Mouse (Mus musculus) adrenal gland, postnatal 25 days (tissue): ENCODE data around the gene Klk1b8. TPM values are rescaled to one million over a fixed set of nuclear protein-coding genes. Genes with fewer than 3 reads are reported as not detected.
"Not testable (repeated sequence)": the region's sequence is repeated elsewhere in the genome, so short reads cannot be mapped to it uniquely, and the experiment has no call there.

Source experiments
- DNase-seq: peaks from one replicate; pipeline ENCODE4 v3.0.0; 2021; ENCODE audit warnings: mixed read lengths
- long read RNA-seq: library from polyadenylated mRNA; stranded (forward); transcript quantifications from one replicate; pipeline ENCODE4 v2.0.0, GENCODE M21; 2021
- total RNA-seq: library from RNA; stranded (reverse); gene quantifications from 2 replicates; pipeline ENCODE4 v1.2.3, GENCODE M21; 2021

Klk1b8 gene
- total RNA-seq: not detected in 2 replicates
- long read RNA-seq: 0 reads

DNA sequence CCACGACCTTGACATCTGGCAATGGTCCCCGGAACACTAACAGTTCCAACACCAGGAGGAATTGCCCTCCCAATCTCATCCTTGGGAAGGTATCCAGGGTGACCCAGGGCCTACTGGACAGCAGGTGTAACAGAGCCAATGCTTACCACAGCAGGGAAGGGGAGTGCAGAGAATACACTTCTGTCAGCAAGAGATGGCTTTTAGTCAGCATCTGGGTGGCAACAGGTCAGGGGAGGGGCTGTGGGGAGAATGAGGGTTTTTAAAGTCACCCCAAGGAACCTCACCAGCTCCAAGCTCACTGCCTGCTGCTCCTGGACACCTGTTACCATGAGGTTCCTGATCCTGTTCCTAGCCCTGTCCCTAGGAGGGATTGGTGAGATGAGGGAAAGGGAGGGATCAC lies at the start of gene Klk1b8:
Gene Klk1b8 (plus strand): TSS at position 301 of the 400 bp plus-strand sequence.
- no peak for DNase-seq

DNA sequence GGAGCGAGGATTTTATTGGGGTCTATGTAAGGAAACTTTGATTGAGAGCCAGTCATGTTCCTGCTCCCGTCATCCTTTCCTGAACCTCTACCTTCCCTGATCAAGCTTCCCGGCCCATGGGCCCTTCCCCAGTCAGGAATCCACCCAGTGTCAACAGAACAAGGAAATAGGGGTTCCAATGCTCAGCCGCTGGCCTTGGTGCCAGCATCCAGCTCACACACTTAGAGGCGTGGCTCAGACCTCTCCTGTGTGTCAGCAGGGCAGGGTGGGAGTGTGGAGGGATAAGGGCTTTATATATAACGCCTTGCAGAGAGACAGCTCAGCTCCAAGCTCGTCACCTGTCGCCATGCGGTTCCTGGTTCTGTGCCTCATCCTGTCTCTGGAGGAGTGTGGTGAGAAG lies 35.6 kb upstream of the Klk1b8 start:
- DNase-seq: no peak

DNA sequence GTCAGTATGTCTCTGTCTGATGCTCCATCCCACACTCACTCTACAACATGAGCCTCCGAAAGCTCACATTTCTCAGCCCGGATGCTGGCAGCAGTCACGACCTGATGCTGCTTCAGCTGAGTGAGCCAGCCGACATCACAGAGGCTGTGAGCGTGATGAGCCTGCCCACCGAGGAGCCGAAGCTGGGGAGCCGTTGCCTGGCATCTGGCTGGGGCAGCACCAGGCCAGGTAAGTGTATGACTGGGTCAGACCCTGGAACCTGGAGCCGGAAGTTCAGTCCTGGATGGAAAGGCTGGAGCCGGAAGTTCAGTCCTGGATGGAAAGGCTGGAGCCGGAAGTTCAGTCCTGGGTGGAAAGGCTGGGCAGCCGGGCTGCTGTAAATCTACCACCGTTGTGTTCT lies 32.0 kb upstream of the Klk1b8 start:
- DNase-seq: no peak

DNA sequence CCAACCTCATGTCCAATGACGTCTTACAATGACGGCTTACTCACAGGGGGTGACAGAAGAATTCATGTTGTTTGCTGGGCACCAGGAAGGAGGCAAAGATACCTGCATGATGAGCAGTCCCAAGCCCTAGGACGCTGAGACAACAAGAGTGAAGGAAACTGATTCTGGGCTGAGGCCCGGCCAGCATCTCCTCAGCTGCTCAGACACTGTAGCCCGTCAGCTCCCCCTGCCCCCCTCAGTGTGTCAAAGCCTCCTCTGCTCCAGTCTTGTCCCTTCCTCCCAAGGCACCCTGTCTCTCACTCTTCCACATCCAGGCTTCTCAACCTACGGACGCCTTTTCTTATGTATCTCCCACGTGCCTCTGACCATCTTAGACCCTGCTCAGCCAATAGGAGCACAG lies 31.6 kb upstream of the Klk1b8 start:
- DNase-seq: no peak

DNA sequence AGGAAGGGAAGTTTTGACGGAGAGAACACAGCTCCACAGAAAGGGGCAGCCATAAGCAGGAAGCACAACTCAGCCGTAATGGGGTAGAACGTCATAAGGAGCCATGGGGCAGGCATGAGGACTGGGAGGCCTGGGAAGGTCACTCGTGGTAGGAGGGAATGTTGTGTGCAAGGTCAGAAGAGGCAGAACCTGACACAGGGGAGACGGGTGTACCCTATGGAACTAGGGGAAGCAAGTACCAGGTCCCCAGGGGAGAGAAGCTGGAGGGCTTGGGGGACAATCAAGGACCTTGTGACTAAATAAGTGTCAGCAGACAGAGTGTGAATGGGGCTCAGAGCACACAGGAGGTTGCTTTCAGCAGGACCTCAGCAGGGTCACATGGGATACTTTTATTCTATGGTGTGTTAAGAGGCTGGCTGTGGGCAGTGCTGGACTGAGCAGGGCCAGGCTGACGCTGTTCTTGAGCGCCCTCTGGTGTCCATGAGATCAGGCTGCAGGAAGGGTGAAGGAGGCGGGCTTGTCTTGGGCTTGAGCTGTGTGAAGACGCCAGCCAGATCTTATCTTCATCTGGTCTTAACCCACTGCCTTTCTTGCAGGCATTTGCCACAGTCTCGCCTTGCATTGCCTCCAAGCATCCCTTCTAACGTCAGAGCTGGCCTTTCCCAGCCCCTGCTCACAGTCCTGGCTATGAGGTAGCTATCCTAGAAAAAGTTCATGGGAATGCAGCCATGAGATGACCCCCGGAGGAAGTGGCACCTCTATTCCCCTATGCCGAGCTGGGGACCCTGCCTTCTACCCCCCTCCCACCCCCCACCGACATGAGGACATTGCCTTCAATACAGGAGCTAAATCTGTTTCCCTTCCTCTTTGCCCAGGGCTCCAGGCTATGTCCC lies 30.7 kb upstream of the Klk1b8 start:
- DNase-seq: peak; percentile 70

DNA sequence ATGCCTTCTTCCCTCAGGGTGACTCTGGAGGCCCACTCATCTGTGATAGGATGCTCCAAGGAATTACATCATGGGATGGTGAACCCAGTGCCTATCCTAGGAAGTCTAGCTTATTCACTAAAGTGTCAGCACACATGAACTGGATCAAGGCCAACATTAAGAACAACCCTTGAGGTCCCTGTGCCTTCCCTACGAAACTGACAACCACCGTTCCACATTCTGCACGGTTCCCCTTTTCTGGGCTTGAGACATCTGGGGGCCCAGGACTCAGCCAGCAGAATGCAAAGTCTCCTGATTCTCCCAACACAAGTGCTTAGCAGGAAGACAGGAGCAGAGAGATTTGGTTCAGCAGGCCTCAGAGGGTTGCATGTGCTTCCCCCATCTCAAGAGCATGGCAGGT lies 29.9 kb upstream of the Klk1b8 start:
- no peak for DNase-seq

DNA sequence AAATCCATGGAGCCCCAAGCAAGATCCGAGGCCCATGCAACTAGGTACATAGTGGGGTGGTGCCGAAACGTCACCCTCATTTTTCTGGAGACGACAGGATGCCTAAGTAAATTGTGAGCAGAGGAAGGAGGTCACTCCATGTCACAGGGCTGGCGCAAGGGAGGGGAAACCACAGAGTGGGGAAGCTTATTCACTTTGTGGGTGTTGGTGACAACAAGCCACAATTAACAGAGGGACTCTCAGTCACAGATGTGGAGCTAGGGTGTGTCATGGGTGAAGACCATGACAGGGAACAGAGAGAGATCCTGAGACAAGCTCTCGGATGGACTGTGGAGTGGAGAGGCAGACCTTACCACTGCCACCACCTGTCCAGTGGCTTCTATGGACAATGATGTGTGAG lies 29.4 kb upstream of the Klk1b8 start:
- no peak for DNase-seq

DNA sequence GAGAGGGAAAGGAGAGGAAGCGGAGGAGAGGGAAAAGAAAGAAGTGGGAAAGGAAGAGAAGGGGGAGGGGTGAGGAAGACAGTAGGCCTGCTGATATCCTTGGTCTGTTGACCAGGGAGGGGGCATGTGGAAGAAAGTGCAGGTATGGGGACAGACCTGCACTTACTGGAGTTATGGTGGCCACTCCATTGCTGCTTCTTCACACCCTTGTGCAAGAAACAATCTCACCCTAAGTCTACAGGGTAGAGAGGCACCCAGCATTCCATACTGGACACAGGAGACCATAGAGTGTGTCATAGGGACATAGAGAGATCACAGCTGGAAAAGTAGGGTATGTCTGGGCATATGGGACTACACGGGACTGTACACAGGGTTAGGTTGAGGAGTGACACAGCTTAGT lies 28.5 kb upstream of the Klk1b8 start:
- no peak for DNase-seq

DNA sequence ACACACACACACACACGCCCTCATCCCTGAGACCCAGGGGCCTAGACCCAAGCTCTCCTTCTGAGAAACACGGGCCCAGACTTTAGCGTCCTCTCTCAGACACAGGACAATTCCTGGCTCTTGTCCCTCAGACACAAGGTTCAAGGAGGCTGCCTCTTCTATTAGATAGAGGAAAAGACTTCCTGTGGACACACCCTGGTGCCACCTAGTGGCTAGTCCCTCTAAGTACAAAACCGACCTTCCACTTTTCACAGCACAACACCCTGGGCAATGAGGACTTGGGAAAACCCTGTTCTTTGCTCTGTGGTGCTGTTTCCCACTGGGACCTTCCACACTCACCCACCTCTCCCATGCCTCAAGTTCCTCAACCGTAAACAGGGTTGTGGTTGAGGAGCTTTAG lies 24.5 kb upstream of the Klk1b8 start:
- DNase-seq: no peak

DNA sequence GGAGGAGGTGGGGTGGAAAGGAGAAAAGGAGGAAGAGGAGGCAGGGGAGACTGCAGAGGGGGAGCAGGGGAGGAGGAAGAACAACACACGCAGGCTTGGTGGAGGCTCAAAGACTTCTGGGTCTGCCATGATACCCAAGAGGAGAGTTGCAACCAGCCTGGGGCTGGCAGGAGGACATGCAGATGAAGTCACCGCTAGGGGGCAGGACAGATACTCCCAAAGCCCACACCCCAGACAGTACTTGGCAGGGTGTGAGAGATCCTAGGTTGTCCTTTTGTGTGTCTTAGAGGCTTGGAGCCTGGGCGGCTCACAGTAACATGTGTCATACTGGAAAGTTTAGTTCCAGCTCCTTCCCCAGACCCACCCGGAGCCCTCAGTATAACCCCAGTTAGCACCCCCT lies 21.9 kb upstream of the Klk1b8 start:
- no peak for DNase-seq

DNA sequence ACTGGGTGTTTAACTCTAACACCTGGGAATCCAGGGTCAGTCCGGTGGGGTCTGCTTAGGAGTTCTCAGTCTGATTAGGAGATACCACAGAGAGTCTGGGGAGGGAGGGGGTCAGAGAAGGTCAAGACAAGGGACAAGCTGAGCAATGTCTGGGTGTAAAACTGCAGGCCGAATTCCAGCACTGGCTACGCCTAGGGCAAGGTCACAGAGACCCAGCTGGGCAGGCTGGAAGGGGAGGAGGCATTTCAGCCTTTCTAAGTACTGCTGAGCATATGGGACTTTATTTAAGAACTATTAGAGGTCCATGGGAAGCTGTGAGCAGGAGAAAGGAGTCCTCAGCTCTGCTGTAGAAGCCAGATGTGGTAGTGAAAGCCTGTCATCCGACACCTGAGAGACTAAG lies 18.1 kb upstream of the Klk1b8 start:
- no peak for DNase-seq

DNA sequence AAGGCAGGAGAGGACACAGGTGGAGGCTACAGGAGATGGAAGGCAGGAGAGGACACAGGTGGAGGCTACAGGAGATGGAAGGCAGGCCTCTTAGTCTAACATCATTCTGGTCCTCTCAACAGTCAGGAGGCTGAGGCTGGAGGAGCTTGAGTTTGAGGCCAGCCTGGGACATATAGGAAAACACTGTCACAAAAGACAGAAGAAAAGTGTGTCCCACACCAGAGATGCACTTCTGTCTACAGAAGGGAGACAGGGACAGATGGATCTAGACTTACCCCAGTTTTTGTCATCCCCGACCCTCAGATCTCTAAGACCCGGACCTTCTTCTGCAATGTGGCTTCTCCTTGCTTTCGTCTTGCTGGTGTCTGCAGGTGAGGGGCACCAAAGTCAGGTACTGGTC lies 17.0 kb upstream of the Klk1b8 start, which contains the start of gene Klk15:
Gene Klk15 (plus strand): TSS at position 301 of the 400 bp plus-strand sequence.
- DNase-seq: no peak

DNA sequence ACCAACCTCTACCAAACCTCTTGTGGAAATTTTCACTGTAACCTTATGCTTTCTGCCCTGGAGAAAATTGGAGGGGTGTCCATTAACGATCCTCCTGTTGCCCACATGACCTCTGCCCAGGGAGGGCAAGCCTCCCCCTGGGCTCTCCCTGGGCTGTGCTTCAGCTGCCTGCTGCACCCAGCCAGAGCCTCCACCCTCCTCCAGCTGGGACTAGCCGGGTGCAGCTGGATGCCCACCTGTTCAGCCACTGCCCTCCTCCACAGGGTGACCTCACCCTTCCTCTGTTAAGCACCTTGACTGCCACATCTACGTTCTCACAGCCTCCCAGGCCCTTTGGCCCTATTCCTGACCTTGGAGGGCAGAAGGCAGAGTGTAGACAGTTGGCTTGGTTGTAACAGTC lies 15.7 kb upstream of the Klk1b8 start:
- DNase-seq: no peak

DNA sequence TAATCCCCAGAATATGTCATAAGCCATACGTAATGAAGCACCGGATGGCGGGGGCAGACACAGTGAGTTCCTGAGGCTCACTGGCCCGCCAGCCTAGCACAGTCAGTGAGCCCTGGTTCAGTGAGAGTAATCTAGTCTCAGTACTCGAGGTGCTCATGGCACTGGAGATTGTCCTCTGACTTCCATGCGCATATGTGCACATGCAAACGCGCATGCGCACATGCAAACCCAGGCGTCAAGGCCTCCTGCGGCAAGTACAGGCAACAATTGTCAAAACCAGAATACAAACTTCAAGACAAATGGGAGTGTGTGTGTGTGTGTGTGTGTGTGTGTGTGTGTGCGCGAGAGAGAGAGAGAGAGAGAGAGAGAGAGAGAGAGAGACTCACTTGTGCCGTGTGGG lies 13.9 kb upstream of the Klk1b8 start:
- DNase-seq: no peak

DNA sequence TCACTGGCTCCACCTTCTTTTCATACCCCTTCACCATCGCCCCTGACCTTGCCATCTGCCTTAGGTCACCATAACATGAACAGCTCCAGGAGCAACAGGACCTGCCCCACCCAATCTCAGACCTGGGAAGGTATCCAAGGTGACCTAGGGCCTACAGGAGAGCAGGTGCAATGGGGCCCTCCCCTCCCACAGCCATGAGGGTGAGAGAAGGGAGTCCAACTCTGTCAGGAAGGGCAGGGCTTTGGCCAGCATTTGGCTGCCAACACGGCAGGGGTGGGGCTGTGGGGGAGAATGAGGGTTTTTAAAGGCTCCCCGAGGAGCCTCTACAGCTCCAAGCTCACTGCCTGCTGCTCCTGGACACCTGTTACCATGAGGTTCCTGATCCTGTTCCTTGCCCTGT lies 8.2 kb upstream of the Klk1b8 start:
- DNase-seq: not testable (repeated sequence)

DNA sequence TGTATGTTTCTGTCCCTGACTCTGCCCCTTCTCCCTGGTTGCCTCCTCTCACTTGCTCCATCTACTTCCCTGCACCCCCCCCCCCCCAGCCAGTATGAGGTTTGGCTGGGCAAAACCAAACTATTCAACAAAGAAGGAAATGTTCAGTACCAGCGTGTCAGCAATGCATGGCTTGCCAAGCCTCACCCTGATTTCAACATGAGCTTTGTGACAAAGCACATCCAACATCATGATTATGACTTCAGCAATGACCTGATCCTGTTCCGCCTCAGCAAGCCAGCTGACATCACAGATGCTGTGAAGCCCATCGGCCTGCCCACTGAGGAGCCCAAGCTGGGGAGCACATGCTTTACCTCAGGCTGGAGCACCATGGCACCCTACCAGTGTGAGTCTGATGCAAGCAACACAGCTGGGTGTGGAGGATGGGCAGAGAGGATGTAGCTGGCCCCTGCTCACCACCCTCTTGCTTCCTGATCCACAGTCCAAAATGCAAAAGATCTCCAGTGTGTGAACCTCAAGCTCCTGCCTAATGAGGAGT lies 5.7 kb upstream of the Klk1b8 start:
- DNase-seq: no peak

DNA sequence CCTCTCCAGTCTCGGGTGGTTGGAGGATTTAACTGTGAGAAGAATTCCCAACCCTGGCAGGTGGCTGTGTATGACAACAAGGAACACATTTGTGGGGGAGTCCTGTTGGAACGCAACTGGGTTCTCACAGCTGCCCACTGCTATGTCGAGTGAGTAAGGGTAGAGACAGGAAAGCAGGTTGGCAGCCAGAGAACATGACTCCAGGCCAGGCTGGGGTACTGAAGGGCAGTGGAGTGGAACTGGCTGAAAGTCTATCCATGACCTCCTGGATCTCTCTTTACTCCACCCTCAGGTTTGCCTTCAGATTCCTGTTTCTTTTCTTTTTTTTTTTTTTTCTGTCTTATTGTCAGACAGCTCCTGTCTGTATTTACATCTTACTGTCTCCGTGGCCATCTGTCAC lies 2.2 kb downstream of the Klk1b8 start:
- no peak for DNase-seq

DNA sequence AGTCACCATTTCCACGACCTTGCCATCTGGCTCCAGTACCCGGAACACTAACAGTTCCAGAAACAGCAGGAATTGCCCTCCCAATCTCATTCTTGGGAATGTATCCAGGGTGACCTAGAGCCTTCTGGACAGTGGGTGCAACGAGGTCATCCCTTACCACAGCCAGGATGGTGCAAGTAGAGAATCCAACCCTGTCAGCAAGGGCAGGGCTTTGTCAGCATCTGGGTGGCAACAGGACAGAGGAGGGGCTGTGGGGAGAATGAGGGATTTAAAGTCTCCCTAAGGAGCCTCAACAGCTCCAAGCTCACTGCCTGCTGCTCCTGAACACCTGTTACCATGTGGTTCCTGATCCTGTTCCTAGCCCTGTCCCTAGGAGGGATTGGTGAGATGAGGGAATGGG lies 16.0 kb downstream of the Klk1b8 start, which contains the start of gene Klk1b1:
Gene Klk1b1 (plus strand): TSS at position 301 of the 400 bp plus-strand sequence.
- no peak for DNase-seq

DNA sequence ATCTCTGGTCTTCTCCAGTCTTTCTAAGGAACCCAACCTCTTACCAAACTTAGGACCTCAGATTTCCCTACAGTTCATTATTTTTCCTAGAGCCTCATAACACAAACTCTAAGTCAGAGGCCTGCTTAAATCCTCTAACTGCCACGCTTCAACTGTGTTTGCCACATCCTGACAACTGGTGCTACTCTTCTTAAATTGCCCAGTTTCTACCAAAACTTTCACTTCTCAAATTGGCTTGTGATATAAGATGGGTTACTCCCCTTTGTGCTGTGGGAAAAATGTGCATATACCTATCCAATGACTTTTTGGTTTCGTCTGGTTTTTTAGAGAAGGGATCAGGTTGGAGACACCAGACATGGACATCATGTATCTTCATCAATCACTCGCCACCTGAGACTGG lies 16.6 kb downstream of the Klk1b8 start:
- DNase-seq: no peak

DNA sequence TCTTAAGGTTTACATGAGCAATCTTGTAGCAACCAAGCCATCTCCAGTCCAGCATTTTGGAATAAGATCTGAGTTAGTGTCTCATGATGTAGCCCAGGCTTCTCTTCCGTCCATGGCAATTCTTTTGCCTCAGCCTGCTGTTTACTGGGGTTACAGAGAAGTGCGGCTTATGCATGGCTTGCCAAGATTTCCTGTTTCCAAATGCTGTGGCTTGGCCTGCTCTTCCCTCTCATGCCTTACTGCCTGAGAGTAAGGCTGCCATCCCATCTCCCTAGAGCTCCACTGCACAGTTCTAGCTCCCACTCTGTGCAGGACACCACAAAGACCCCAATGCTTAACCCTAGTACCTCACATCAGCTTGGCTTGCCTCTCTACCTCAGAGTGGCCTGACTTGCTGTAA lies 17.1 kb downstream of the Klk1b8 start:
- DNase-seq: no peak

DNA sequence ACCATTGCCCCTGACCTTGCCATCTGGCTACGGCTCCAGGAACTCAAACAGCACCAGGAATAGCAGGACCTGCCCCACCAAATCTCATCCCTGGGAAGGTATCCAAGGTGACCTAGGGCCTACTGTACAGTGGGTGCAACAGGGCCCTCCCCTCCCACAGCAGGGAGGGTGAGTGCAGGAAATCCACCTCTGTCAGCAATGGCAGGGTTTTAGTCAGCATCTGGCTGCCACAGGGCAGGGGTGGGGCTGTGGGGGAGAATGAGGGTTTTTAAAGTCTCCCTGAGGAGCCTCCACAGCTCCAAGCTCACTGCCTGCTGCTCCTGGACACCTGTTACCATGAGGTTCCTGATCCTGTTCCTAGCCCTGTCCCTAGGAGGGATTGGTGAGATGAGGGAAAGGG lies 25.3 kb downstream of the Klk1b8 start, which contains the start of gene Klk1b9:
Gene Klk1b9 (plus strand): TSS at position 301 of the 400 bp plus-strand sequence.
- not testable (repeated sequence) for DNase-seq

DNA sequence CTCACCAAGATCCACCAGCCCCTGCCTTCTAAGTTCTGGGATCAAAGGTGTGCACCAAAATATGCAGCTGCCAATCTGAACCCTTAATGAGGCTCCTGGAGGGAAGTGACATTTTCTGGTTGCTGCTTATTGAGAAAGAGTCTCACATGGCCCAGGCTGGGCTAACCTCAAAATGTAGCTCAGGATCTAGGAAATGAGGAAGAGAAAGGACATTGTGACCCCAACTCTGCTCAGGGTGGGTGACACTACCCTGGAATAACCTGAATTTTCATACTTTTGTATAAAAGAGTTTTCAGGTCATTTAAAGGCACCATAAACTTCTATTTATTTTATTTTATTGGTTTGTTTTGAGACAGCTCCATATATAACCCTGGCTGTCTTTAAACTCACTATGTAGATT lies 35.2 kb downstream of the Klk1b8 start:
- no peak for DNase-seq

DNA sequence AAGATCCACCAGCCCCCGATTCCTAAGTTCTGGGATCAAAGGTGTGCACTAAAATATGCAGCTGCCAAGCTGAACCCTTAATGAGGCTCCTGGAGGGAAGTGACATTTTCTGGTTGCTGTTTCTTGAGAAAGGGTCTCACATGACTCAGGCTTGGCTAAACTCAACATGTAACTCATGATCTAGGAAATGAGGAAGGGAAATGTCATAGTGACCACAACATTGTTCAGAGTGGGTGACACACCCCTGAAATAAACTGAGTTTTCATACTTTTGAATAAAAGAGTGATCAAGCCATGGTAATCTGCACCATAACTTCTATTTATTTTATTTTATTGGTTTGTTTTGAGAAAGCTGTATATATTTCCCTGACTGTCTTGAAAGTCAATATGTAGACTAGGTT lies 44.4 kb downstream of the Klk1b8 start:
- DNase-seq: not testable (repeated sequence)

DNA sequence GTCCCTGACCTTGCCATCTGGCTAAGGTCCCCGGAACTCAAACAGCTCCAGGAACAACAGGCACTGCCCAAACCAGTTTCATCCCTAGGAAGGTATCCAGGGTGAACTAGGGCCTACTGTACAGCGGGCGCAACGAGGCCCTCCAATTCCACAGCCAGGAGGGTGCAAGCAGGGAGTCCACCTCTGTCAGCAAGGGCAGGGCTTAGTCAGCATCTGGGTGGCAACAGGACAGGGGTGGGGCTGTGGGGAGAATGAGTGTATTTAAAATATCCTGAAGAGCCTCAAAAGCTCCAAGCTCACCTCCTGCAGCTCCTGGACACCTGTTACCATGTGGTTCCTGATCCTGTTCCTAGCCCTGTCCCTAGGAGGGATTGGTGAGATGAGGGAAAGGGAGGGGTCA lies 45.1 kb downstream of the Klk1b8 start, which contains the start of gene Klk1b11:
Gene Klk1b11 (plus strand): TSS at position 301 of the 400 bp plus-strand sequence.
- DNase-seq: not testable (repeated sequence)
